Mouse (Mus musculus) CH12.LX (cell line): ENCODE data around the gene Ccdc40. TPM values are rescaled to one million over a fixed set of nuclear protein-coding genes. Genes with fewer than 3 reads are reported as not detected.

Experiments
- DNase-seq: peaks from one replicate; pipeline ENCODE4 v3.0.0-alpha.2; 2013; ENCODE audit errors: extremely low read depth
- H3K27ac ChIP-seq: 2 replicates; pipeline ENCODE4 v1.5.1; 2012; ENCODE audit warnings: low read depth, mild to moderate bottlenecking, control low read depth, moderate library complexity; ENCODE audit not compliant: insufficient read depth
- H3K27me3 ChIP-seq: replicated peaks from 2 replicates; pipeline ENCODE3; 2012; ENCODE audit warnings: inconsistent platforms
- H3K36me3 ChIP-seq, 2 experiments: replicated peaks in 1 of 2; 2 replicates each; pipeline versions ENCODE3 to v1.6.1; 2012; ENCODE audit warnings: inconsistent platforms in 1 of 2, low read length in 1 of 2, mild to moderate bottlenecking in 1 of 2, mixed read lengths in 1 of 2, moderate library complexity in 1 of 2; ENCODE audit not compliant: control insufficient read depth in 1 of 2, insufficient read depth in 1 of 2
- H3K4me1 ChIP-seq, 2 experiments: 2 replicates each; pipeline ENCODE4 v1.6.1; 2012; ENCODE audit warnings: inconsistent platforms in 1 of 2, moderate library complexity in 1 of 2; ENCODE audit not compliant: insufficient read depth in 2 of 2, control insufficient read depth in 1 of 2
- H3K4me2 ChIP-seq: 2 replicates; pipeline ENCODE4 v1.6.1; 2012; ENCODE audit warnings: low read depth, mild to moderate bottlenecking, control low read depth; ENCODE audit not compliant: poor library complexity, insufficient read depth, severe bottlenecking
- H3K4me3 ChIP-seq, 3 experiments: fragments of 150-350 bp in 1 of 3; sonication (generic) in 1 of 3; replicated peaks in 1 of 3; 2 replicates each; pipeline versions ENCODE3 to v1.5.1; 2011 to 2012; ENCODE audit warnings: low read depth in 2 of 3, low read length in 2 of 3, mild to moderate bottlenecking in 2 of 3, moderate library complexity in 2 of 3, control low read depth in 1 of 3, improper control_type of control experiment in 1 of 3, inconsistent platforms in 1 of 3, mixed read lengths in 1 of 3; ENCODE audit not compliant: poor library complexity in 1 of 3
- H3K79me2 ChIP-seq: replicated peaks from 2 replicates; pipeline ENCODE4 v1.6.1; 2012; ENCODE audit warnings: mild to moderate bottlenecking, moderate library complexity; ENCODE audit not compliant: control insufficient read depth, poor library complexity, insufficient read depth, severe bottlenecking; ENCODE audit errors: extremely low read depth
- H3K9ac ChIP-seq: 2 replicates; pipeline ENCODE4 v1.6.1; 2012; ENCODE audit warnings: low read depth, mild to moderate bottlenecking, control low read depth, moderate library complexity; ENCODE audit not compliant: insufficient read depth
- H3K9me3 ChIP-seq: replicated peaks from 2 replicates; pipeline ENCODE3; 2012; ENCODE audit warnings: low read length, inconsistent platforms, mixed read lengths
- CHD1 ChIP-seq: IDR thresholded peaks from 2 replicates; pipeline ENCODE4 v1.6.1; 2012; ENCODE audit warnings: low read depth, low read length, improper control_type of control experiment, inconsistent platforms
- E2F4 ChIP-seq: IDR thresholded peaks from 2 replicates; pipeline ENCODE4 v1.6.1; 2011; ENCODE audit warnings: low read depth, low read length, improper control_type of control experiment; ENCODE audit not compliant: insufficient replicate concordance
- ELF1 ChIP-seq: IDR thresholded peaks from 2 replicates; pipeline ENCODE4 v1.6.1; 2014; ENCODE audit warnings: low read depth, mild to moderate bottlenecking, inconsistent platforms, low read length, improper control_type of control experiment
- HCFC1 ChIP-seq: IDR thresholded peaks from 2 replicates; pipeline ENCODE4 v1.6.1; 2012; ENCODE audit warnings: low read depth, mild to moderate bottlenecking, inconsistent platforms, low read length, improper control_type of control experiment
- JUN ChIP-seq: IDR thresholded peaks from 2 replicates; pipeline ENCODE4 v1.6.1; 2011; ENCODE audit warnings: low read depth, mild to moderate bottlenecking, low read length, improper control_type of control experiment, moderate library complexity; ENCODE audit not compliant: insufficient read depth
- JUND ChIP-seq: conservative IDR thresholded peaks from 2 replicates; pipeline ENCODE4 v1.6.1; 2011; ENCODE audit warnings: low read depth, low read length, improper control_type of control experiment
- KAT2A ChIP-seq: IDR thresholded peaks from 2 replicates; pipeline ENCODE4 v1.6.1; 2012; ENCODE audit warnings: low read length, improper control_type of control experiment, inconsistent platforms; ENCODE audit not compliant: insufficient replicate concordance
- MAZ ChIP-seq: IDR thresholded peaks from 2 replicates; pipeline ENCODE4 v1.6.1; 2012; ENCODE audit warnings: low read depth, mild to moderate bottlenecking, inconsistent platforms, low read length, improper control_type of control experiment, moderate library complexity
- MYC ChIP-seq: IDR thresholded peaks from 2 replicates; pipeline ENCODE4 v1.6.1; 2011; ENCODE audit warnings: low read depth, mild to moderate bottlenecking, improper control_type of control experiment, low read length
- NELFE ChIP-seq: IDR thresholded peaks from 2 replicates; pipeline ENCODE4 v1.6.1; 2011; ENCODE audit warnings: low read depth, low read length, improper control_type of control experiment
- PAX5 ChIP-seq: IDR thresholded peaks from 2 replicates; pipeline ENCODE4 v1.6.1; 2012; ENCODE audit warnings: low read length, inconsistent platforms, mixed read lengths
- POLR2A ChIP-seq: IDR thresholded peaks from 2 replicates; pipeline ENCODE4 v1.6.1; 2011; ENCODE audit warnings: low read depth, mild to moderate bottlenecking, improper control_type of control experiment, low read length
- RAD21 ChIP-seq: IDR thresholded peaks from 2 replicates; pipeline ENCODE4 v1.6.1; 2011; ENCODE audit warnings: low read depth, mild to moderate bottlenecking, low read length, improper control_type of control experiment, moderate library complexity
- TCF12 ChIP-seq: IDR thresholded peaks from 2 replicates; pipeline ENCODE4 v1.6.1; 2014; ENCODE audit warnings: low read depth, mild to moderate bottlenecking, inconsistent platforms, low read length, improper control_type of control experiment
- USF1 ChIP-seq: IDR thresholded peaks from 2 replicates; pipeline ENCODE4 v1.6.1; 2014; ENCODE audit warnings: low read depth, mild to moderate bottlenecking, inconsistent platforms, low read length, improper control_type of control experiment
- USF2 ChIP-seq: conservative IDR thresholded peaks from 2 replicates; pipeline ENCODE4 v1.6.1; 2011; ENCODE audit warnings: low read depth, low read length, improper control_type of control experiment
- ZMIZ1 ChIP-seq: IDR thresholded peaks from 2 replicates; pipeline ENCODE4 v1.6.1; 2012; ENCODE audit warnings: low read depth, mild to moderate bottlenecking, inconsistent platforms, low read length, improper control_type of control experiment
- ZNF384 ChIP-seq: IDR thresholded peaks from 2 replicates; pipeline ENCODE4 v1.6.1; 2012; ENCODE audit warnings: low read depth, low read length, improper control_type of control experiment, inconsistent platforms
- dilution Hi-C: fragments of 300-500 bp; cut with MboI; formaldehyde crosslinking; loops from 2 replicates; pipeline ENCODE4 v1.14.3; 2020; ENCODE audit warnings: low sequenced_read_pairs; ENCODE audit not compliant: extremely low pct_unique_long_range_greater_than_20kb, extremely low pct_ligation_motif_present
- in situ Hi-C: fragments of 300-500 bp; cut with MboI; formaldehyde crosslinking; loops from 3 replicates; pipeline ENCODE4 v1.14.3; 2019; ENCODE audit warnings: low sequenced_read_pairs, low pct_ligation_motif_present, low pct_unique_long_range_greater_than_20kb, mixed read lengths
- polyA plus RNA-seq: library from polyadenylated mRNA; unstranded; fragments of >175 nt; gene quantifications from 2 replicates; pipeline ENCODE4 v1.2.1, GENCODE M21; 2012; ENCODE audit warnings: low read depth; ENCODE audit not compliant: insufficient read length
- total RNA-seq, 2 experiments: library from RNA; depleted of rRNA; stranded (reverse); fragments of 300-350 nt in 1 of 2; fragments of >200 nt in 1 of 2; gene quantifications; 2 replicates each; pipeline ENCODE4 v1.2.3; 2012 to 2014

Gene Ccdc40
- total and polyA plus RNA-seq, 3 experiments = 0.97 to 1.4 (median 1.3) TPM

DNA sequence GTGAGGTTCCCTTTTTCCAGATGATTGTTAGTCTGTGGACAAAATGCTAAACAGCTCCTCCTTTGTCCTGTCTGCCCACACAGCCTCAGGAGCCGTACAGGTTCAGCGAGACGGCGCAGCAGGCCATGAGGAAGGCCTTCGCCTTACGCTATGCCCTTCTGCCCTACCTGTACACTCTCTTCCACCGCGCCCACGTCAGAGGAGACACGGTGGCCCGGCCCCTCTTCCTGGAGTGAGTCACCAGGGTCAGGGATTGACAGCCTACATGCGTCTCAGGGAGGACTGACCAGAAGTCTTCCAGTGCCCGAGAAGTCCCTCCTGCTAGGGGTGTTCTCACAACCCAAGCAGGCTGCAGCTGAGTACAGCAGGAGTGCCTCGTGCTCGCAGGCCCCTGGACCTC is 52.7 kb downstream of the Ccdc40 start:
- TF ChIP-seq MYC = no peak
- no peak for TF ChIP-seq ZMIZ1
- no peak for TF ChIP-seq JUN
- no peak for TF ChIP-seq TCF12
- TF ChIP-seq JUND = no peak
- TF ChIP-seq HCFC1 = no peak
- no peak for TF ChIP-seq KAT2A
- TF ChIP-seq PAX5 = no peak
- no peak for TF ChIP-seq NELFE
- TF ChIP-seq ELF1 = no peak
- TF ChIP-seq RAD21 = no peak
- TF ChIP-seq CHD1 = no peak
- TF ChIP-seq USF2 = no peak
- TF ChIP-seq E2F4 = no peak
- Histone ChIP-seq H3K36me3 (peaks cover 85 to 94% of the 10 kb centered on the region in 2 experiments), H3K9ac (no peak overlapping the region), H3K4me1 (no peaks in the 10 kb centered on the region), H3K27me3 (no peaks in the 10 kb centered on the region), H3K27ac (no peak overlapping the region), H3K79me2 (no peaks in the 10 kb centered on the region), H3K9me3 (peaks cover 3% of the 10 kb centered on the region), H3K4me3 (no peak overlapping the region), H3K4me2 (no peak overlapping the region)
- dilution Hi-C loops = no loop called here
- in situ Hi-C loops = no loop called here
- DNase-seq = no peak

DNA sequence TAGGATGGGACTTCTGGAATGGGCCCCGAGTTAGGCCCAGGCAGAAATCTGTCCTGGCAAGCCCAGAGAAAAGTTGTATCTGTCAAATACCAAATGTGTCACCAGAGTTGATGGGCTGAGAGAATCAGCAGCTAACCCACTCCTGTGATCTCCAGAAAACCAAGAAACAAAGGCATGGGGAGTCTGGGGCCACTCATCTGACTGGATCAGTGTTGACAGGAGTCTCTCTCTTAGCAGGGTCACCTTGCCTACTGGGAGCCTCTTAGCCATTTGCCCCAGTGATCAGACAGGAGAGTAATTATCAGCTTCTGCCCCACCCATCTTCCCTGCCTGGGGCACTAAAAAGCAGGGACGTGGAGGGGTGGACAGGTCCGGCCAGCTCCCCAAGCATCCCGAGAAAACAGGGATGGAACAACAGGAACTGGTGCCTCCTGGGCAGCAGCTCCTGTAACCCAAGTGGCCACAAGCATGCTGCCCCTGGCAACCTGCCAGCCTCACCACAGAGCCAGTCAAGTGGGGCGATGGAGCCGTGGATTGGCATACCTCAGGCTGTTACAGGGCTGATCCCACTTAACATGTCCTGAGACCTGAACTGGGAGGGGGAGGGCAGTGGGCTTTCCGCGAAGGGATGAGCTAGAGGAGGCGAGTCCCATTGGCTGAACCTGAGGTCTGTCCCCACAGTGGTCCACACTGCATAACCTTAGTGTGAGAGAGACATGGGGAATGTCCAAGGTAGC is 57.6 kb downstream of the Ccdc40 start:
- Histone ChIP-seq H3K36me3 (peaks cover 89 to 94% of the 10 kb centered on the region in 2 experiments), H3K9me3 (peaks cover 3% of the 10 kb centered on the region), H3K27ac (no peak overlapping the region), H3K27me3 (no peaks in the 10 kb centered on the region), H3K4me1 (no peaks in the 10 kb centered on the region), H3K9ac (no peak overlapping the region), H3K4me3 (no peak overlapping the region), H3K4me2 (no peak overlapping the region), H3K79me2 (no peaks in the 10 kb centered on the region)
- no peak for TF ChIP-seq RAD21
- no peak for TF ChIP-seq TCF12
- TF ChIP-seq USF1 = no peak
- TF ChIP-seq POLR2A = no peak; the same call in 1 of the 2 replicates
- TF ChIP-seq MAZ = no peak
- TF ChIP-seq ZNF384 = no peak
- in situ Hi-C loops (no loop called here), dilution Hi-C loops (no loop called here)
- no peak for DNase-seq
